Mouse (Mus musculus) bone marrow, adult 2 months (tissue): ENCODE data around the gene Cfap57.

ENCODE experiments used
- CTCF ChIP-seq: fragments of 200-500 bp; IDR thresholded peaks from 2 replicates; pipeline ENCODE4 v1.5.1; 2011; ENCODE audit warnings: low read length, control low read depth; ENCODE audit not compliant: control insufficient read depth, insufficient read depth
- POLR2A ChIP-seq: fragments of 200-500 bp; IDR thresholded peaks from 2 replicates; pipeline ENCODE4 v1.6.1; 2011; ENCODE audit warnings: low read depth, mild to moderate bottlenecking, control low read depth, low read length, borderline replicate concordance; ENCODE audit not compliant: control insufficient read depth

DNA sequence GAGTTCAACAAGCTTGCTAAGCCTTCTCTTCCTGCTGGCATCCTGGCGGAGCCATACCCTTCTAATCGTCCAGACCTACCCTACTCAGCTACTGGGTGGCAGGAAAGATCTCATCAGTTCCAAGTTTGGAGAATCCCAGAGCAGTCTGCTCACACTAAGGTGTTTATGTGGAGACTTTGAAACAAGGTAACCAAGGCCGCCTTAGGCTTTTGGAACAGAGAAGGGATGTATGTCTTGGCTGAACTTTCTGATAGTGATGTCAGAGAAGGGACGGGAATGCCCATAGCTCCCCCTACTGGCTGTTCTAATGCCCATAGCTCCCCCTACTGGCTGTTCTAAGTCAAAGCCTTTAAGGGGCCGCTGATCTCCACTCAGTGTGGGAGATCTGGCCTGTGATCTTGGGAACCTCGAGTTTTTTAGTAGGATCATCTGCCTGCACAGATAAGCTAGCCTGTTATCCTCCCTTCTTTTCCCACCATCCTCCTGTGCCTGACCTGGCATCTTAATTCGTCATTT, 54.4 kb downstream of the Cfap57 start:
- TF ChIP-seq POLR2A (no peak), CTCF (peak; percentile 73)
